Mouse (Mus musculus): ENCODE measurements around the gene Slc16a10. TPM values are rescaled to one million over a fixed set of nuclear protein-coding genes. Genes with fewer than 3 reads are reported as not detected.

The Slc16a10 gene
- polyA plus RNA-seq, 1 experiment from 2014 or later, result 6.2 TPM

- Histone ChIP-seq H3K9me3 (ENCODE audit: control insufficient read depth, low read length) (no peaks in the 10 kb centered on the region), H3K4me1 (replicated peaks; ENCODE audit: control insufficient read depth, insufficient read depth, low read length) (no peaks in the 10 kb centered on the region), H3K27ac (ENCODE audit: low read depth, low read length) (no peak overlapping the region), H3K27me3 (ENCODE audit: control insufficient read depth, insufficient read depth, low read length) (no peaks in the 10 kb centered on the region), H3K4me2 (ENCODE audit: low read depth, low read length, severe bottlenecking) (no peak overlapping the region), H3K36me3 (ENCODE audit: control insufficient read depth, insufficient read depth, low read length) (no peaks in the 10 kb centered on the region), H3K9ac (ENCODE audit: low read length) (no peak overlapping the region), H3K4me3 (ENCODE audit: low read depth, low read length) (no peak overlapping the region)
- ATAC-seq (replicated peaks; ENCODE audit: low FRiP score) (no peak), DNase-seq (ENCODE audit: low spot score) (no peak)
- 94% methylated on average over 5 of the region's 5 CpGs for WGBS
Measured at GRCm38 (mm10) chr10:40109520-40109919, 32.5 kb downstream of the Slc16a10 start.

GRCm38 (mm10) chr10:40108992-40109391 lies 33.1 kb downstream of the Slc16a10 start:
- DNase-seq (ENCODE audit: low spot score), result no peak
- Histone ChIP-seq H3K9ac (ENCODE audit: low read length) (no peak overlapping the region), H3K9me3 (ENCODE audit: control insufficient read depth, low read length) (no peaks in the 10 kb centered on the region), H3K27ac (ENCODE audit: low read depth, low read length) (no peak overlapping the region), H3K4me3 (ENCODE audit: low read depth, low read length) (no peak overlapping the region), H3K4me1 (replicated peaks; ENCODE audit: control insufficient read depth, insufficient read depth, low read length) (no peaks in the 10 kb centered on the region), H3K4me2 (ENCODE audit: low read depth, low read length, severe bottlenecking) (no peak overlapping the region), H3K27me3 (ENCODE audit: control insufficient read depth, insufficient read depth, low read length) (no peaks in the 10 kb centered on the region), H3K36me3 (ENCODE audit: control insufficient read depth, insufficient read depth, low read length) (no peaks in the 10 kb centered on the region)
- 86% methylated on average over 8 of the region's 8 CpGs for WGBS
- no peak for ATAC-seq (replicated peaks; ENCODE audit: low FRiP score)

GRCm38 (mm10) chr10:40107995-40108394 lies 34.1 kb downstream of the Slc16a10 start:
- no peak overlapping the region for H3K27ac ChIP-seq (ENCODE audit: low read depth, low read length)
- no peaks in the 10 kb centered on the region for H3K27me3 ChIP-seq (ENCODE audit: control insufficient read depth, insufficient read depth, low read length)
- DNase-seq (ENCODE audit: low spot score) (no peak), ATAC-seq (replicated peaks; ENCODE audit: low FRiP score) (no peak)
- no peaks in the 10 kb centered on the region for H3K9me3 ChIP-seq (ENCODE audit: control insufficient read depth, low read length)
- no peaks in the 10 kb centered on the region for H3K36me3 ChIP-seq (ENCODE audit: control insufficient read depth, insufficient read depth, low read length)
- H3K9ac ChIP-seq (ENCODE audit: low read length), result no peak overlapping the region
- WGBS, result 92% methylated on average over 1 of the region's 1 CpGs
- no peak overlapping the region for H3K4me3 ChIP-seq (ENCODE audit: low read depth, low read length)
- no peak overlapping the region for H3K4me2 ChIP-seq (ENCODE audit: low read depth, low read length, severe bottlenecking)
- no peaks in the 10 kb centered on the region for H3K4me1 ChIP-seq (replicated peaks; ENCODE audit: control insufficient read depth, insufficient read depth, low read length)

GRCm38 (mm10) chr10:40105174-40105573 lies 36.9 kb downstream of the Slc16a10 start:
- no peaks in the 10 kb centered on the region for H3K4me1 ChIP-seq (replicated peaks; ENCODE audit: control insufficient read depth, insufficient read depth, low read length)
- H3K9ac ChIP-seq (ENCODE audit: low read length), result no peak overlapping the region
- no peak for DNase-seq (ENCODE audit: low spot score)
- H3K4me2 ChIP-seq (ENCODE audit: low read depth, low read length, severe bottlenecking), result no peak overlapping the region
- WGBS, result 89% methylated on average over 1 of the region's 1 CpGs
- H3K27ac ChIP-seq (ENCODE audit: low read depth, low read length), result no peak overlapping the region
- no peak for ATAC-seq (replicated peaks; ENCODE audit: low FRiP score)
- H3K4me3 ChIP-seq (ENCODE audit: low read depth, low read length), result no peak overlapping the region
- H3K9me3 ChIP-seq (ENCODE audit: control insufficient read depth, low read length), result no peaks in the 10 kb centered on the region
- no peaks in the 10 kb centered on the region for H3K36me3 ChIP-seq (ENCODE audit: control insufficient read depth, insufficient read depth, low read length)
- no peaks in the 10 kb centered on the region for H3K27me3 ChIP-seq (ENCODE audit: control insufficient read depth, insufficient read depth, low read length)

GRCm38 (mm10) chr10:40103790-40104189 lies 38.3 kb downstream of the Slc16a10 start:
- Histone ChIP-seq H3K27ac (ENCODE audit: low read depth, low read length) (no peak overlapping the region), H3K9ac (ENCODE audit: low read length) (no peak overlapping the region), H3K4me1 (replicated peaks; ENCODE audit: control insufficient read depth, insufficient read depth, low read length) (no peaks in the 10 kb centered on the region), H3K36me3 (ENCODE audit: control insufficient read depth, insufficient read depth, low read length) (no peaks in the 10 kb centered on the region), H3K4me3 (ENCODE audit: low read depth, low read length) (no peak overlapping the region), H3K4me2 (ENCODE audit: low read depth, low read length, severe bottlenecking) (no peak overlapping the region), H3K9me3 (ENCODE audit: control insufficient read depth, low read length) (no peaks in the 10 kb centered on the region), H3K27me3 (ENCODE audit: control insufficient read depth, insufficient read depth, low read length) (no peaks in the 10 kb centered on the region)
- no peak for ATAC-seq (replicated peaks; ENCODE audit: low FRiP score)
- DNase-seq (ENCODE audit: low spot score), result no peak
- WGBS, result 78% methylated on average over 5 of the region's 5 CpGs

- H3K9ac ChIP-seq (ENCODE audit: low read length), result no peak overlapping the region
- H3K36me3 ChIP-seq (ENCODE audit: control insufficient read depth, insufficient read depth, low read length), result no peaks in the 10 kb centered on the region
- ATAC-seq (replicated peaks; ENCODE audit: low FRiP score) (no peak), DNase-seq (ENCODE audit: low spot score) (no peak)
- no peaks in the 10 kb centered on the region for H3K4me1 ChIP-seq (replicated peaks; ENCODE audit: control insufficient read depth, insufficient read depth, low read length)
- no peak overlapping the region for H3K27ac ChIP-seq (ENCODE audit: low read depth, low read length)
- H3K4me3 ChIP-seq (ENCODE audit: low read depth, low read length), result no peak overlapping the region
- no peak overlapping the region for H3K4me2 ChIP-seq (ENCODE audit: low read depth, low read length, severe bottlenecking)
- no peaks in the 10 kb centered on the region for H3K27me3 ChIP-seq (ENCODE audit: control insufficient read depth, insufficient read depth, low read length)
- WGBS, result 83% methylated on average over 8 of the region's 8 CpGs
- H3K9me3 ChIP-seq (ENCODE audit: control insufficient read depth, low read length), result no peaks in the 10 kb centered on the region
Measured at GRCm38 (mm10) chr10:40102986-40103385, 39.1 kb downstream of the Slc16a10 start.

GRCm38 (mm10) chr10:40102166-40102565 lies 39.9 kb downstream of the Slc16a10 start:
- ATAC-seq (replicated peaks; ENCODE audit: low FRiP score) (no peak), DNase-seq (ENCODE audit: low spot score) (no peak)
- H3K9me3 ChIP-seq (ENCODE audit: control insufficient read depth, low read length), result no peaks in the 10 kb centered on the region
- H3K27me3 ChIP-seq (ENCODE audit: control insufficient read depth, insufficient read depth, low read length), result no peaks in the 10 kb centered on the region
- no peak overlapping the region for H3K4me3 ChIP-seq (ENCODE audit: low read depth, low read length)
- no peak overlapping the region for H3K4me2 ChIP-seq (ENCODE audit: low read depth, low read length, severe bottlenecking)
- H3K36me3 ChIP-seq (ENCODE audit: control insufficient read depth, insufficient read depth, low read length), result no peaks in the 10 kb centered on the region
- H3K9ac ChIP-seq (ENCODE audit: low read length), result no peak overlapping the region
- no peak overlapping the region for H3K27ac ChIP-seq (ENCODE audit: low read depth, low read length)
- 85% methylated on average over 3 of the region's 3 CpGs for WGBS
- no peaks in the 10 kb centered on the region for H3K4me1 ChIP-seq (replicated peaks; ENCODE audit: control insufficient read depth, insufficient read depth, low read length)

- no peaks in the 10 kb centered on the region for H3K4me1 ChIP-seq (replicated peaks; ENCODE audit: control insufficient read depth, insufficient read depth, low read length)
- 94% methylated on average over 1 of the region's 1 CpGs for WGBS
Measured at GRCm38 (mm10) chr10:40098441-40098840, 43.6 kb downstream of the Slc16a10 start.

GRCm38 (mm10) chr10:40097519-40097918 lies 44.5 kb downstream of the Slc16a10 start:
- WGBS, result 79% methylated on average over 4 of the region's 4 CpGs

More at GRCm38 (mm10) chr10:40098441-40098840, 43.6 kb downstream of the Slc16a10 start:
- H3K4me2 ChIP-seq (ENCODE audit: low read depth, low read length, severe bottlenecking), result no peak overlapping the region
- no peaks in the 10 kb centered on the region for H3K9me3 ChIP-seq (ENCODE audit: control insufficient read depth, low read length)
- H3K27ac ChIP-seq (ENCODE audit: low read depth, low read length), result no peak overlapping the region
- no peaks in the 10 kb centered on the region for H3K27me3 ChIP-seq (ENCODE audit: control insufficient read depth, insufficient read depth, low read length)
- DNase-seq (ENCODE audit: low spot score) (no peak), ATAC-seq (replicated peaks; ENCODE audit: low FRiP score) (no peak)
- H3K9ac ChIP-seq (ENCODE audit: low read length), result no peak overlapping the region
- no peak overlapping the region for H3K4me3 ChIP-seq (ENCODE audit: low read depth, low read length)
- no peaks in the 10 kb centered on the region for H3K36me3 ChIP-seq (ENCODE audit: control insufficient read depth, insufficient read depth, low read length)

More at GRCm38 (mm10) chr10:40097519-40097918, 44.5 kb downstream of the Slc16a10 start:
- DNase-seq (ENCODE audit: low spot score) (no peak), ATAC-seq (replicated peaks; ENCODE audit: low FRiP score) (no peak)
- Histone ChIP-seq H3K27ac (ENCODE audit: low read depth, low read length) (no peak overlapping the region), H3K27me3 (ENCODE audit: control insufficient read depth, insufficient read depth, low read length) (no peaks in the 10 kb centered on the region), H3K36me3 (ENCODE audit: control insufficient read depth, insufficient read depth, low read length) (no peaks in the 10 kb centered on the region), H3K4me1 (replicated peaks; ENCODE audit: control insufficient read depth, insufficient read depth, low read length) (no peaks in the 10 kb centered on the region), H3K4me2 (ENCODE audit: low read depth, low read length, severe bottlenecking) (no peak overlapping the region), H3K9ac (ENCODE audit: low read length) (no peak overlapping the region), H3K4me3 (ENCODE audit: low read depth, low read length) (no peak overlapping the region), H3K9me3 (ENCODE audit: control insufficient read depth, low read length) (no peaks in the 10 kb centered on the region)
